Mouse (Mus musculus): ENCODE measurements around the gene Ube2d3.

DNA sequence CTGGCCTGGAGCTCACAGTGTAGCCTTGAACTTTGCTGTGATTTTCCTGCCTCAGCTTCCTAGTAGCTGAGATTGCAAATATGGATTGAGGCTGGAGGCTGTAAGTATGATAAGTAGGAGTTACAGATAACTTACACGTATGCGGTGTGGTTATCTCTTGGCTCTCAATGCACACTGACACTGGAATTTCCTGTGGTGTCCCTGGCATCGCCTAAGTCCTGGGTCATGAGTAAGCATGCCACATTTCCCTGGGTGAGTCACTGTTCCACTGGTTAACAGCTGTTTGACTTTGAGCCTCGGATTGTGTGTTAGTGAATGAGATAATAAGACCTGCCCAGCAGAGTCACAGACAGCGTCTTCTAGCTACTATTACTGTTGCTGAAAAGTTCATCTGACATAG lies 60.9 kb downstream of the Ube2d3 start:
- peak; percentile 52; the same call in 1 of the 3 replicates for TF ChIP-seq GATA1 (IDR thresholded peaks at IDR 0.05; ENCODE audit: borderline replicate concordance, low read length)
- no peak for TF ChIP-seq FLI1 (IDR thresholded peaks at IDR 0.05; ENCODE audit: low read length)

All from megakaryocyte, embryonic 14.5 days (primary cell).